Mouse (Mus musculus): ENCODE measurements around the gene H2-Q2.
"Not testable (repeated sequence)": the region's sequence is repeated elsewhere in the genome, so short reads cannot be mapped to it uniquely, and the experiment has no call there.

DNA sequence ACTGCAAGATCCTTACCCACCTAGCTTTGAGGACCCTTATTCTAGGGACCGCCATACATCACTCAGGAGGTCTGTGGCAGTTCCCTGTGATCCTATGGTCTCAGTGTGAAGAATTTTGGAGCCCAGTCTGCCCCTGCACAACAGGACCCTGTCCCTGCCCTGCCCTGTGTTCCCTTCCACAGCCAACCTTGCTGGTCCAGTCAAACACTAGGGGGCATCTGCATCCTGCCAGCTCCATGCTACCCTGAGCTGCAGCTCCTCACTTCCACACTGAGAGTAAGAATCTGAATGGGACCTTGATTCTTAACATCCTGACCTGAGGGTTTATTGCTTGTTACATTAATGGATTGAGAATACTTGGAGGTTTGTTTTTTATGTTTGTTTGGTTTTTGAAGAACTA lies 16.9 kb upstream of the H2-Q2 start:
- peak; percentile 12 for TF ChIP-seq CTCF (conservative IDR thresholded peaks at IDR 0.05; ENCODE audit: low read length)
- not testable (repeated sequence) for TF ChIP-seq NANOG, POU5F1 (IDR thresholded peaks at IDR 0.05; ENCODE audit: borderline replicate concordance, low read length)

Data from E14TG2a.4 (cell line).